Mouse (Mus musculus) embryonic facial prominence, embryonic 15.5 days (tissue): ENCODE data around the gene Nlk. TPM values are rescaled to one million over a fixed set of nuclear protein-coding genes. Genes with fewer than 3 reads are reported as not detected.

Experiments used
- ATAC-seq: fragments of 200-750 bp; cut with Nextera tagmentation; 2 replicates; pipeline ENCODE4 v1.8.0; 2017; ENCODE audit warnings: low read depth, moderate TSS enrichment; ENCODE audit not compliant: insufficient number of reproducible peaks, low FRiP score, low TSS enrichment
- H3K27ac ChIP-seq: fragments of 300-500 bp; sonication (generic); replicated peaks from 2 replicates; pipeline ENCODE4 v1.5.1; 2015; ENCODE audit warnings: mild to moderate bottlenecking, inconsistent platforms
- H3K27me3 ChIP-seq: fragments of 300-500 bp; sonication (generic); 2 replicates; pipeline ENCODE4 v1.6.1; 2015; ENCODE audit warnings: inconsistent platforms
- H3K36me3 ChIP-seq: fragments of 300-500 bp; sonication (generic); 2 replicates; pipeline ENCODE4 v1.6.1; 2015; ENCODE audit warnings: mild to moderate bottlenecking, inconsistent platforms
- H3K4me1 ChIP-seq: fragments of 300-500 bp; sonication (generic); 2 replicates; pipeline ENCODE4 v1.6.1; 2015; ENCODE audit warnings: inconsistent platforms
- H3K4me2 ChIP-seq: fragments of 300-500 bp; sonication (generic); replicated peaks from 2 replicates; pipeline ENCODE4 v1.6.1; 2015; ENCODE audit warnings: mild to moderate bottlenecking, inconsistent platforms
- H3K4me3 ChIP-seq: fragments of 300-500 bp; sonication (generic); replicated peaks from 2 replicates; pipeline ENCODE4 v1.5.1; 2015; ENCODE audit warnings: mild to moderate bottlenecking, inconsistent platforms
- H3K9ac ChIP-seq: fragments of 300-500 bp; sonication (generic); 2 replicates; pipeline ENCODE4 v1.6.1; 2015; ENCODE audit warnings: inconsistent platforms
- H3K9me3 ChIP-seq: fragments of 300-500 bp; sonication (generic); replicated peaks from 2 replicates; pipeline ENCODE4 v1.6.1; 2016; ENCODE audit warnings: inconsistent platforms
- WGBS: fragments of 180-500 bp; shearing (Covaris S2); methylation state at CpG from one replicate; pipeline ENCODE4 v1.1.7; 2015; 5-methylcytosine and 5-hydroxymethylcytosine counted together
- polyA plus RNA-seq: library from polyadenylated mRNA; unstranded; fragments of >200 nt; fragmentation: Nextera tagmentation; extraction: Ambion mirVana; gene quantifications from 2 replicates; pipeline ENCODE4 v1.2.1, GENCODE M21; 2015

Gene Nlk
- polyA plus RNA-seq, 1 experiment from 2014 or later = 12.3 TPM

DNA sequence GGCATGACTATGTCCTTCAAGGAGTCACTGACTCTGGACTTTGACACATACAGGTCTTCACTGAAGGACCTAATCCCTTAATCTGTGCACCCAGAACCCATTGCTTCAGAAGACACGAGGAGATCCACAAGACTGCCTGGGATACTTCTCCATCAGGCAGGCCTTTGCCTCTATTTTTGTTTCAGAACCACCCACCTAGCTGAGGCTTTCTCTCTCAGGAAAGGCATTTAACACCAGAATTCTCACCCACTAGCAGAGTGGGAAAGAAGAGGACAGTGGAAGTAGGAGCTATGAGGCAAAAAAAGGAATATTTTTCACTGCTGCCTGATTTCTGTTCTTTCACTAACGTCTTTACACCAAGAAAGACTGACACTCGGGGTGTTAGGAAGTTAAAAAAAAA, 29.2 kb upstream of the Nlk start:
- ATAC-seq = no peak
- 82% methylated on average over 3 of the region's 3 CpGs for WGBS
- Histone ChIP-seq H3K4me3 (no peak overlapping the region), H3K27ac (no peak overlapping the region), H3K4me2 (no peak overlapping the region), H3K27me3 (no peaks in the 10 kb centered on the region), H3K4me1 (no peaks in the 10 kb centered on the region), H3K36me3 (no peaks in the 10 kb centered on the region), H3K9me3 (no peaks in the 10 kb centered on the region), H3K9ac (no peak overlapping the region)

DNA sequence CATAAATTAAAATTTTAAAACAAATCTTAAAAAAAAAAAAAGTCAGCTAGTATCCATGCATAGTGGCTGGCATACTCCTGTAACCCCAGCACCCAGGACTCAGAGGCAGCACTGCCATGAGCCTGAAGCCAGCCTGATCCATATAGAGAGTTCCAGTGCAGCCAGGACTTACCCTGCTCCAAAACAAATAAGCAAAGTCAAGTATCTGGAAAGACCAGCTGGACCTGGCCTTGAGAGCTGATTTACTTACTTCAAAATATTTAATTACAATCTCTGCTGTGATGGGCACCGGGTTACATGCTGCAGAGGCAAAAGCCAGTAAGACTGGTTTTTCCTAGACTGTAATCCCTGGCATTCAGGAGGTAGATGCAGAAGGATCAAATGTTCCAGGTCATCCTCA, 27.6 kb upstream of the Nlk start:
- no peak overlapping the region for H3K4me2 ChIP-seq
- no peaks in the 10 kb centered on the region for H3K36me3 ChIP-seq
- no peaks in the 10 kb centered on the region for H3K9me3 ChIP-seq
- no peaks in the 10 kb centered on the region for H3K4me1 ChIP-seq
- no peak for ATAC-seq
- no peak overlapping the region for H3K9ac ChIP-seq
- H3K4me3 ChIP-seq = no peak overlapping the region
- H3K27ac ChIP-seq = no peak overlapping the region
- WGBS = 45% methylated on average over 1 of the region's 1 CpGs
- no peaks in the 10 kb centered on the region for H3K27me3 ChIP-seq

- Histone ChIP-seq H3K4me1 (no peaks in the 10 kb centered on the region), H3K36me3 (no peaks in the 10 kb centered on the region), H3K27me3 (no peaks in the 10 kb centered on the region), H3K27ac (no peak overlapping the region), H3K9ac (no peak overlapping the region), H3K9me3 (no peaks in the 10 kb centered on the region), H3K4me2 (no peak overlapping the region), H3K4me3 (no peak overlapping the region)
- ATAC-seq = no peak
- 65% methylated on average over 2 of the region's 2 CpGs for WGBS
Measured at GRCm38 (mm10) chr11:78721419-78721818, 24.2 kb upstream of the Nlk start.

DNA sequence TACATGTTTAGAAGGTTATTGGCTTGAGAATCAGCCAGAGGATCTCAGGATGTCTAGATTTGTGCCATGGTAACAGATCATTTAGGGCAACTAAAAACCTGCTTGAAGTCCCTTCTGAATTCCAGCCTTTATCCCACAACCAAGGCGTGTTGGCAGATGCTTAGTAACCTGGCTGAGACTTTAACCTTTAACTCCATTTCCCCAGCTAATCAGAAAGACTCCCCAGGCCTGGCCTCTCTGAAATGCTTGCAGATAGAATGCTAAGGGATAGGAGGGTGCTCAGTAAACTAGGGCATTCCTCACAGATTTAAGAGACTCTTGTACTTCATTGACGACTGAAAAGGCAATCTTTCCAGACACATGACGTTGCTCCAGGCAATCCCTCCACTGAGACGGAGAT, 20.5 kb upstream of the Nlk start:
- no peak for ATAC-seq
- H3K36me3 ChIP-seq = no peaks in the 10 kb centered on the region
- H3K9me3 ChIP-seq = no peaks in the 10 kb centered on the region
- WGBS = 45% methylated on average over 4 of the region's 4 CpGs
- H3K27ac ChIP-seq = no peak overlapping the region
- no peak overlapping the region for H3K4me3 ChIP-seq
- no peak overlapping the region for H3K4me2 ChIP-seq
- no peaks in the 10 kb centered on the region for H3K27me3 ChIP-seq
- no peak overlapping the region for H3K9ac ChIP-seq
- no peaks in the 10 kb centered on the region for H3K4me1 ChIP-seq

- no peak overlapping the region for H3K4me3 ChIP-seq
- H3K9ac ChIP-seq = no peak overlapping the region
- no peaks in the 10 kb centered on the region for H3K9me3 ChIP-seq
- no peak overlapping the region for H3K4me2 ChIP-seq
- no peaks in the 10 kb centered on the region for H3K27me3 ChIP-seq
- no peak overlapping the region for H3K27ac ChIP-seq
- 74% methylated on average over 2 of the region's 2 CpGs for WGBS
- no peaks in the 10 kb centered on the region for H3K4me1 ChIP-seq
- H3K36me3 ChIP-seq = no peaks in the 10 kb centered on the region
- no peak for ATAC-seq
Measured at GRCm38 (mm10) chr11:78708642-78709041, 11.5 kb upstream of the Nlk start.

- Histone ChIP-seq H3K27ac (no peak overlapping the region), H3K36me3 (no peaks in the 10 kb centered on the region), H3K9me3 (no peaks in the 10 kb centered on the region), H3K4me2 (no peak overlapping the region), H3K4me1 (no peaks in the 10 kb centered on the region), H3K27me3 (no peaks in the 10 kb centered on the region), H3K4me3 (no peak overlapping the region), H3K9ac (no peak overlapping the region)
- no peak for ATAC-seq
Measured at GRCm38 (mm10) chr11:78706026-78706425, 8.9 kb upstream of the Nlk start.

DNA sequence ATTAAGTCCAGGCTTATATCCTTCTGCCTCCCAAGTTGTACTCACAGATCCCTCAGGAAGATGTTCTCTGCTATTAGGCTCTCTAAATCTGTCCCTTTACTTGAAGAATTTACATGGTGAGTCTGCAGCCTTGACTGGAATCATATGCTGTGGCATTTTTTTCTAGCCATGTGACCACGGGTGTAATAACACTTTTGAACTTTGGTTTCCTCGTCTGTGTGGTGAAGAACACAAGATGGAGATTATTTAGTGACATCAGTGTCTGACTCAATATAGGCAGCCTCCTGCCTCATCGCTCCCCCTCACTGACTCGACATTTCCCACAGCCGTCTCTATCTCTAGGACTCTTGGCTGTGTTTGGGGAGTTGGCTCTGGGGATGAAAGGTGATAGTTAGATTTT, 5.9 kb upstream of the Nlk start:
- no peaks in the 10 kb centered on the region for H3K27me3 ChIP-seq
- H3K9me3 ChIP-seq = no peaks in the 10 kb centered on the region
- H3K36me3 ChIP-seq = no peaks in the 10 kb centered on the region
- no peak for ATAC-seq
- H3K27ac ChIP-seq = no peak overlapping the region
- H3K4me3 ChIP-seq = no peak overlapping the region
- H3K4me2 ChIP-seq = no peak overlapping the region
- H3K4me1 ChIP-seq = no peaks in the 10 kb centered on the region
- no peak overlapping the region for H3K9ac ChIP-seq
- 62% methylated on average over 5 of the region's 5 CpGs for WGBS

- no peaks in the 10 kb centered on the region for H3K36me3 ChIP-seq
- H3K4me2 ChIP-seq = no peak overlapping the region
- 67% methylated on average over 3 of the region's 3 CpGs for WGBS
- H3K27ac ChIP-seq = no peak overlapping the region
- no peaks in the 10 kb centered on the region for H3K4me1 ChIP-seq
- H3K9ac ChIP-seq = no peak overlapping the region
- no peaks in the 10 kb centered on the region for H3K9me3 ChIP-seq
- no peak for ATAC-seq
- no peak overlapping the region for H3K4me3 ChIP-seq
- H3K27me3 ChIP-seq = no peaks in the 10 kb centered on the region
Measured at GRCm38 (mm10) chr11:78702319-78702718, 5.1 kb upstream of the Nlk start.

DNA sequence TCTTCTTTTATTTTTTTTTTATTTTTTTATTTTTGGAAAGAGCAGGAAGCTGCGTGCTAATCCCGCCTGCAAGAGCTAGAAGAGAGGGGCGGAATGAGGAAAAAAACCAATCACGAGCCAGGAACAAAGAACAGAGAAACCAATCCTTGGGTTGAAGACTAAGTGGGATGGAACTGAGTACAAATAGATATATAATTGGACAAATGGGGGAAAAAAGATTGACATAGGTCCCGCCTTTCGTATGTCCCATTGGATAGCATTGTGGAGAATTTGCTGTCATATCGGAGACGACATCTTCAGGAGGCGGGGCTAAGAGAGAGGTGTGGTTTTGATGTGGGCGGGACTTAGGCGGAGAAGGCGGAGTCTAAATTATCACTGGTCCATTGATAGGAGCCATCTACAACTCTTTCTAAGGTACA, 589 bp upstream of the Nlk start:
- peaks cover 22% of the 10 kb centered on the region for H3K4me1 ChIP-seq
- H3K36me3 ChIP-seq = no peaks in the 10 kb centered on the region
- peak overlapping the region; percentile 82 for H3K4me3 ChIP-seq
- WGBS = under 1% methylated on average over 12 of the region's 12 CpGs
- peak; percentile 91 for ATAC-seq
- H3K4me2 ChIP-seq = peak overlapping the region; percentile 40
- peak overlapping the region; percentile 75 for H3K27ac ChIP-seq
- no peak overlapping the region for H3K9ac ChIP-seq
- no peaks in the 10 kb centered on the region for H3K27me3 ChIP-seq
- no peaks in the 10 kb centered on the region for H3K9me3 ChIP-seq

GRCm38 (mm10) chr11:78694249-78694648, 2.9 kb downstream of the Nlk start:
- Histone ChIP-seq H3K9me3 (no peaks in the 10 kb centered on the region), H3K4me2 (no peak overlapping the region), H3K27ac (no peak overlapping the region), H3K9ac (no peak overlapping the region), H3K27me3 (no peaks in the 10 kb centered on the region), H3K4me1 (peaks cover 22% of the 10 kb centered on the region), H3K36me3 (no peaks in the 10 kb centered on the region), H3K4me3 (no peak overlapping the region)
- 50% methylated on average over 3 of the region's 3 CpGs for WGBS
- no peak for ATAC-seq

GRCm38 (mm10) chr11:78693307-78693706, 3.9 kb downstream of the Nlk start:
- Histone ChIP-seq H3K4me3 (no peak overlapping the region), H3K27ac (no peak overlapping the region), H3K4me2 (no peak overlapping the region), H3K9ac (no peak overlapping the region), H3K9me3 (no peaks in the 10 kb centered on the region), H3K4me1 (peaks cover 22% of the 10 kb centered on the region), H3K27me3 (no peaks in the 10 kb centered on the region), H3K36me3 (no peaks in the 10 kb centered on the region)
- no peak for ATAC-seq
- WGBS = 91% methylated on average over 8 of the region's 8 CpGs

GRCm38 (mm10) chr11:78691201-78691600, 6.0 kb downstream of the Nlk start:
- Histone ChIP-seq H3K27ac (no peak overlapping the region), H3K36me3 (no peaks in the 10 kb centered on the region), H3K4me2 (no peak overlapping the region), H3K9me3 (no peaks in the 10 kb centered on the region), H3K27me3 (no peaks in the 10 kb centered on the region), H3K4me1 (peaks cover 17% of the 10 kb centered on the region), H3K4me3 (no peak overlapping the region), H3K9ac (no peak overlapping the region)
- WGBS = 64% methylated on average over 2 of the region's 2 CpGs
- no peak for ATAC-seq
